Mouse (Mus musculus): ENCODE data around the gene Fstl4. TPM values are rescaled to one million over a fixed set of nuclear protein-coding genes. Genes with fewer than 3 reads are reported as not detected.

Fstl4 gene
- total RNA-seq (2015), result 0.05 TPM in 1 of 2 replicates, not detected in the other
- 0.04 TPM in 1 of 2 replicates, not detected in the other for total RNA-seq (2017)

DNA sequence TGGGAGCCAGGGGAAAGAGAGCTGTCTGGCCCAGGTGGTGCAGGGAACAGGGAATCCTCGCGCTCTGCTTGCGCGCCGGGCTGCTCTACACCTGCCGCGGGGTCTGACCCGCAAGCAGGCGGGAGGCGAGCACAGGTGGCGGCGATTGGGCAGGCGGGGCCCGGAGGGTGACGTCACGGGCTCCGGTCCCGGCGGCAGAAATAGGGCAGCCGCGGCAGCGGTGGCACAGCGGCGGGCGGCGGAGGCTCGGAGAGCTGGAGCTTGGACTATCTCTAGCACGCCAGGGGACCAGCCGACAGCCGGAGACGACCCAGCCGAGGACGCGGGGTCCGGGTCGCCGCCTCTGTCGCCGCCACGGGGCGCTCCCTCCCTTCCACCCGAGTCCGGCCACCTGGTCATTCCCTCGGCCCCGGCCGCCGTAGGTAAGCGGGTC is at the start of gene Fstl4:
TSS of gene Fstl4 (plus strand) at position 174 of the 433 bp plus-strand sequence.
- no peak for ATAC-seq (replicated peaks; ENCODE audit: poor library complexity)

- ATAC-seq (replicated peaks; ENCODE audit: poor library complexity), result no peak
Observed at GRCm38 (mm10) chr11:52718570-52718969, 45.9 kb upstream of the Fstl4 start.

- no peak for ATAC-seq (replicated peaks; ENCODE audit: poor library complexity)
Observed at GRCm38 (mm10) chr11:52721087-52721486, 43.3 kb upstream of the Fstl4 start.

- ATAC-seq (replicated peaks; ENCODE audit: poor library complexity), result no peak
Observed at GRCm38 (mm10) chr11:52722706-52723105, 41.7 kb upstream of the Fstl4 start.

DNA sequence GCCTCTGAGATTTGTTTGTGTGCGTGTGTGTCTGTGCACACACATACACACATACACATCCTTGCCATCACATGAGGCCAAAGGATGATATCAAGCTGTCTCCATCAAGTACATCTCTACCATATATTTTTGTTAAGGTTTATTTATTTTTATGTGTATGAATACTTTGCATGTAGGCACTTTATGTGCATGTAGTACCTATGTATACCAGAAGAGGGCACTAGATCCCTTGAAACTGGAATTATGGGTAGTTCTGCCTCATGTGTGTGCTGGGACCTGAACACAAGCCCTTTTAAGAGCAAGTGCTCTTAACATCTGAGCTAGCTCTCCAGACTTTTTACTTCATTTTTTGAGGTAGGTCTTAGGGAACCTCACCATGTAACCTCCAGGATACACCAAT is 38.4 kb upstream of the Fstl4 start:
- ATAC-seq (replicated peaks; ENCODE audit: poor library complexity), result no peak

GRCm38 (mm10) chr11:52728479-52728878 is 36.0 kb upstream of the Fstl4 start:
- ATAC-seq (replicated peaks; ENCODE audit: poor library complexity), result no peak

DNA sequence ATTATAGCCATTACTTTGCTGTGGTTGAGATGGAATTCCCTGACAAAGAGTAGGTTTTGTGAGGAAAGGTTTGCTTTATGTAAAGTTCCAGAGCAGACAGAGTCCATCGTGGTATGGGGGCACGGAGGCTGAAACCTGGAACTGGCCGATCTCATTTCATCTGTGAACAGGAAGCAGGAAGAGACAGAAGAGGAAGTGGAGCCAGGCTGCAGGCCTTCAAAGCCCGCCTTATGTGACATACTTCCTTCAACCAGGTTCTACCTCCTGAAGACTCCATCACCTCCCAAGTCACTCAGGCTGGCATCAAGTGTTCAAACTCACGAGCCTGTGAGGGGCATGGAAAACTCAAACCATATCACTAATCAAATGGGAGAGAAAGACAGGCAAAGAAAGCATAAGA is 34.5 kb upstream of the Fstl4 start:
- ATAC-seq (replicated peaks; ENCODE audit: poor library complexity), result no peak

DNA sequence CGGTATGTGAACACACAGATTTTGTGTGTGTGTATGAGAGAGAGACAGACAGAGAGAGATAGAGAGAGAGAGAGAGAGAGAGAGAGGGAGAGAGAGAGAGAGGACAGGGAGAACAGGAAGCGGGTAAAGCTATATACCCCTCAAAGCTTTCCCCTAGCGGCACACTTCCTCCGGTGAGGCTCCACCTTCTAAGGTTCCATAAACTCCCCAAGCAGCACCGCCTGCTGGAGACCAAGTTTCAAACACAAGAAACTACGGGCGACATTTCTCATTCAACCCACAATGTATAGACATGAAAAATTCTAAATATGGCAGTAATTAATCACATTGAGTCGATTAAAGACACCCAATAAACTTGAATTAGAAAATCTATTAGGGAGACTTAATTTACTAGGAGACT is 32.5 kb upstream of the Fstl4 start:
- ATAC-seq (replicated peaks; ENCODE audit: poor library complexity), result no peak

- ATAC-seq (replicated peaks; ENCODE audit: poor library complexity), result no peak
Observed at GRCm38 (mm10) chr11:52734493-52735195, 29.8 kb upstream of the Fstl4 start.

DNA sequence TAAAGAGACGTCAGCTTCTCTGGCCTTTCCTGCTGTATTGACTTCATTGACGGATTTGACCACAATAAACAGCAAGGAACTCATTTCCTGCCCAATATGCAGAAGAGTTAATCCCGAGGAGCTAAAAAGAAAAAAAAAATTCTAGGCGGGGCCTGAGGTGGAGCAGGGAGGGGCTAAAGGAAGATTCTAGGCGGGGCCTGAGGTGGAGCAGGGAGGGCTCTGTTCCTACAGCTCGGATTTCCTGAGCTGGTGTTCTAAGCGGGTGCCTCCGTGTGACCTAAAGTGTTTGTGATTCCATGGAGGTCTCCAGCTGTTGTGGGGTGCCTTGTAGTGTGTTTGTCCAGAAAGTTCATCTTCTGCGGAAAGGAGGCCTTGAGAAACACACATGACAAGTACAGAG is 25.2 kb upstream of the Fstl4 start:
- ATAC-seq (replicated peaks; ENCODE audit: poor library complexity), result no peak

DNA sequence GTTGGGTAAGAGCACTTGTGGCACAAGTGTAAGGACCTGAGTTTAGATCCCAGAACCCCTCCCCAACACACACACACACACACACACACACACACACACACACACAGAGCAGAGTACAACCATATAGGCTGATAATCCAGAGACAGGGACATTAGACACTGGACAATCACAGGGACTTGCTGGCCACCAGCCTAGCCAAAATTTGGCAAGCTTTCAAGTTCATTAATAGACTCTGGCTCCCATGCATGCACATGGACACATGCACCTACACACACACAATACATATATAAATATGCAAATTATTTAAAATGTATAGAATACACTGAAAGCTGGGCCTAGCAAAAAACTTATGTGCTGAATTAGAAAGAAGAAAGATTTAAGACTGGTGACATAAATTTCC is 24.0 kb upstream of the Fstl4 start:
- ATAC-seq (replicated peaks; ENCODE audit: poor library complexity), result no peak

DNA sequence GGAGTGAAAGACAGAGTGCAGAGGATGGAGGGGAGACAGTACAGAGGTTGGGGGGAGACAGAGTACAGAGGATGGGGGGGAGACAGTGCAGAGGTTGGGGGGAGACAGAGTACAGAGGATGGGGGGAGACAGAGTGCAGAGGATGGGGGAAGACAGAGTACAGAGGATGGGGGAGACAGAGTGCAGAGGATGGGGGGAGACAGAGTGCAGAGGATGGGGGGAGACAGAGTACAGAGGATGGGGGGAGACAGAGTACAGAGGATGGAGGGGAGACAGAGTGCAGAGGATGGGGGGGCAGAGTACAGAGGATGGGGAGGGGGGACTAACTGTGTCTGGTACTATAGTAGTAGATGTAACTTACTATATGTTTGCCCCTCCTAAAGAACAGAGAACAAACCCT is 20.5 kb upstream of the Fstl4 start:
- no peak for ATAC-seq (replicated peaks; ENCODE audit: poor library complexity)

DNA sequence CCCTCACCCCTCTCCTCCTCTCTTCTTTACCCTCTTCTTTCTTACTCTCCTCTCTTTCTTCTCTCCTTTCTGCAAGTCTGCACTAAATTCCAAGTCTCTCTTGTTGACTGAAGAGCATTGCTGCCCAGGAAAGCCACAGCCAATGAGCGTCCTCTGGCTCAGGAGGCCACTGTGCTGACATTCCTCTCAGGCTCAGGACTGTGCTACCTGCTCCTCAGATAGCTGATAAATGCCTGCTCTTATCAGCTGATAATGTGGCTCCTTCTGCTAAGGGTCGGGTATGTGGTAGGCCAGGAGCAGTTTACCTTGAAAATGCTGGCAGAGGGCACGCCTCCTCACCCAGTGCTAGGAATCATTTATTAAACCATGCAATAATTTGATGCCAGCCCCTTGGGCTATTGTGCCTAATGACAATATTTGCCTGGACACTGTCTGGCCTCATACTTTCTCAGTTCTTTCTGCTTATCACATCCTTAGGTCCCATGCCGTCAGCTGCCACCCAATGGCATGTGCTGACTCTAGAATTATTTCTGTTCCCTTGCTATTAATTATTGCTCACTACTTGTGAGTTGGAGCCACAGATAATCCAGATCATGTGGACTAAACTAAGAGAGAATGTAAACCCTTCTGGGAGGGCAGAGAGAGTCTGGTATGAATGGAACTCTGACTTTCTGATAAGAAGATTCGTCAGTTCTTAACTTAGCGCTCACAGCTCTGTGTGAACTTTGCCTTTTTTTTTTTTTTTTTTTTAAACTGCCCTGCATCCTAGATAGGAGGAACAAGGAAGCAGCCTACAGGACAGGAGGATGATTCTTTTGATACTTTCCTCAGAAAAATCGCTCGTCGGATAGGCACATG is 19.6 kb upstream of the Fstl4 start:
- ATAC-seq (replicated peaks; ENCODE audit: poor library complexity), result no peak

- no peak for ATAC-seq (replicated peaks; ENCODE audit: poor library complexity)
Observed at GRCm38 (mm10) chr11:52747206-52747605, 17.2 kb upstream of the Fstl4 start.

DNA sequence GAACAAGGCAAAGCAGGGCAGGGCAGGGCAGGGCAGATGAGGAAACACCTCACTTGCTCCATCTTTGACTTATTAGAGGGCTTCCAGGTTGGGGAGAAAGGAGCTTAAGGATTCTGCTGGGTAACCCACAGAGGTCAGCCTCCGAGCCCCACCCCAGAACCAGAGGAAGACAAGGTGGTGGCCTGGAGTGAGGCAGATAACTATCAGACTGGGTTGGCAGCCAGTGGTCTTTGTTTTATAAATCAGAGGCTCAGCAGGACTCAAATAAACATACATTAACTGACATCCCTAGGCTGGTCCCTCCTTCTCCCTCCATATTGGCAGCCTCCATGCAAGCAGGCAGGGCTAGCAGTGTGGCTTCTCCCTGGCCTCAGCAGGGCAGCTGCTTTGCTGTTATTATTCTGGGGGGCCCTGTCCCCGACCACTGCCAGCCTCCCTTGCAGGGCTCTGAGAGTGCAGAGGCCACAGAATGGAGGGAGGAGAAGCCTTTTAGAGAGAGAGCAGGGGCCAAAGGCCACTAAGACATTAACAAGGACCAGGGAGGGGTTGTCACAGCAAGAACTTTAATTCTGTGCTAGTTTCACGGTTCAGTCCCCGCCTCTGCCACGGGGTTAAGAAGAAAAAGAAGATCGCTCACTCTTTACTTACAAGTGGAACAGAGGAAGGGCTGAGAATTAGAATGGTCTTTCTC is 16.5 kb upstream of the Fstl4 start:
- ATAC-seq (replicated peaks; ENCODE audit: poor library complexity), result no peak

- ATAC-seq (replicated peaks; ENCODE audit: poor library complexity), result no peak
Observed at GRCm38 (mm10) chr11:52749988-52750387, 14.4 kb upstream of the Fstl4 start.

GRCm38 (mm10) chr11:52752524-52752923 is 11.9 kb upstream of the Fstl4 start:
- ATAC-seq (replicated peaks; ENCODE audit: poor library complexity), result no peak

GRCm38 (mm10) chr11:52753261-52753660 is 11.2 kb upstream of the Fstl4 start:
- ATAC-seq (replicated peaks; ENCODE audit: poor library complexity), result no peak

DNA sequence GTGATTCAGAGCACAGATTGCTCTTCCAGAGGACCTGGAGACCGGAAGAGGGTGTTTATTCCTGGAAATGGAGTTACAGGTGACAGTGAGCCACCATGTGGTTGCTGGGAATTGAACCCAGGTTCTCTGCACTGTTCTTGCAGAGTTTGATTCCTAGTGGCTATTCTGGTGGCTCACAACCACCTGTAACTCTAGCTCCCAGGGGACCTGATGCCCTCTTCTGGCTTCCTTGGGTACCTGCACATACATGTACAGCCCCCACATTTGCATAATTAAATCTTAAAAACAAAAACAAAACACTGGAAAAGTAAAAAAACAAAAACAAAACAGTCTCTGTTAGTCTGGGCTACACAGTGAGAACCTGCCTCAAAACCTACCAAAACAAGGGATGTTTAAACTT is 2.6 kb upstream of the Fstl4 start:
- ATAC-seq (replicated peaks; ENCODE audit: poor library complexity), result no peak

- no peak for ATAC-seq (replicated peaks; ENCODE audit: poor library complexity)
Observed at GRCm38 (mm10) chr11:52764894-52765677, 652 bp downstream of the Fstl4 start.

Measured in megakaryocyte progenitor cell, adult 5-6 weeks (primary cell).